Mouse (Mus musculus) limb, embryonic 14.5 days (tissue): ENCODE results near the gene Rgs10. TPM values are rescaled to one million over a fixed set of nuclear protein-coding genes. Genes with fewer than 3 reads are reported as not detected.

Experiments
- ATAC-seq: fragments of 200-750 bp; cut with Nextera tagmentation; 2 replicates; pipeline ENCODE4 v1.8.0; 2017; ENCODE audit warnings: low read depth, moderate number of reproducible peaks, moderate TSS enrichment; ENCODE audit not compliant: low FRiP score
- DNase-seq: peaks from one replicate; pipeline ENCODE4 v3.0.0-alpha.2; 2015; ENCODE audit warnings: low spot score
- H3K27ac ChIP-seq: fragments of 300-500 bp; sonication (generic); replicated peaks from 2 replicates; pipeline ENCODE4 v1.5.1; 2014; ENCODE audit warnings: low read depth, mild to moderate bottlenecking, low read length, moderate library complexity, mixed read lengths
- H3K27me3 ChIP-seq: fragments of 300-500 bp; sonication (generic); 2 replicates; pipeline ENCODE4 v1.6.1; 2014; ENCODE audit warnings: low read length, mixed read lengths; ENCODE audit not compliant: control insufficient read depth, insufficient read depth
- H3K36me3 ChIP-seq: fragments of 300-500 bp; sonication (generic); 2 replicates; pipeline ENCODE4 v1.6.1; 2014; ENCODE audit warnings: mild to moderate bottlenecking, low read length, moderate library complexity, mixed read lengths; ENCODE audit not compliant: control insufficient read depth, insufficient read depth
- H3K4me1 ChIP-seq: fragments of 300-500 bp; sonication (generic); 2 replicates; pipeline ENCODE4 v1.6.1; 2014; ENCODE audit warnings: antibody characterized with exemption, low read length, mixed read lengths; ENCODE audit not compliant: control insufficient read depth, insufficient read depth
- H3K4me2 ChIP-seq: fragments of 300-500 bp; sonication (generic); replicated peaks from 2 replicates; pipeline ENCODE4 v1.6.1; 2014; ENCODE audit warnings: low read depth, mild to moderate bottlenecking, low read length, moderate library complexity; ENCODE audit not compliant: severe bottlenecking
- H3K4me3 ChIP-seq: fragments of 300-500 bp; sonication (generic); replicated peaks from 2 replicates; pipeline ENCODE4 v1.5.1; 2014; ENCODE audit warnings: low read length
- H3K9ac ChIP-seq: fragments of 300-500 bp; sonication (generic); 2 replicates; pipeline ENCODE4 v1.6.1; 2014; ENCODE audit warnings: mild to moderate bottlenecking, low read depth, low read length, moderate library complexity; ENCODE audit not compliant: severe bottlenecking
- H3K9me3 ChIP-seq: fragments of 300-500 bp; sonication (generic); 2 replicates; pipeline ENCODE4 v1.6.1; 2016; ENCODE audit warnings: low read length; ENCODE audit not compliant: control insufficient read depth
- POLR2A ChIP-seq: fragments of 200-500 bp; IDR thresholded peaks from 2 replicates; pipeline ENCODE4 v1.8.0; 2012; ENCODE audit warnings: inconsistent platforms, mild to moderate bottlenecking, moderate library complexity, borderline replicate concordance; ENCODE audit not compliant: insufficient read depth, insufficient read length; ENCODE audit errors: extremely low read depth
- WGBS: fragments of 180-500 bp; shearing (Covaris S2); extraction: QIAGEN DNeasy Blood & Tissue Kit; methylation state at CpG from one replicate; pipeline ENCODE4 v1.1.7; 2014; 5-methylcytosine and 5-hydroxymethylcytosine counted together
- polyA plus RNA-seq, 2 experiments: library from polyadenylated mRNA; depleted of rRNA in 1 of 2; stranded (reverse) in 1 of 2; unstranded in 1 of 2; fragments of >200 nt; fragmentation: Nextera tagmentation in 1 of 2; extraction: Ambion mirVana in 1 of 2; gene quantifications; 2 replicates each; pipeline versions ENCODE4 v1.2.1 to v1.2.3; 2012 to 2014

Gene Rgs10
- polyA plus RNA-seq, 2 experiments: 13.6 to 17.7 TPM

GRCm38 (mm10) chr7:128419690-128420089 lies 1.1 kb upstream of the Rgs10 start:
- H3K9me3 ChIP-seq: no peaks in the 10 kb centered on the region
- H3K4me2 ChIP-seq: no peak overlapping the region
- ATAC-seq (no peak), DNase-seq (no peak)
- peaks cover 4% of the 10 kb centered on the region; the same call in 1 of the 2 replicates for H3K4me1 ChIP-seq
- H3K27me3 ChIP-seq: peaks cover 61% of the 10 kb centered on the region
- no peak for TF ChIP-seq POLR2A
- H3K36me3 ChIP-seq: no peaks in the 10 kb centered on the region
- H3K9ac ChIP-seq: no peak overlapping the region
- H3K27ac ChIP-seq: no peak overlapping the region
- H3K4me3 ChIP-seq: no peak overlapping the region
- 18% methylated on average over 9 of the region's 9 CpGs for WGBS

GRCm38 (mm10) chr7:128417226-128417929 lies 1.2 kb downstream of the Rgs10 start:
- H3K4me2 ChIP-seq: peak overlapping the region; percentile 98
- H3K36me3 ChIP-seq: no peaks in the 10 kb centered on the region
- no peak overlapping the region for H3K27ac ChIP-seq
- peaks cover 4% of the 10 kb centered on the region; the same call in 1 of the 2 replicates for H3K4me1 ChIP-seq
- 3% methylated on average over 32 of the region's 32 CpGs for WGBS
- no peak for ATAC-seq
- peaks cover 67% of the 10 kb centered on the region for H3K27me3 ChIP-seq
- H3K9me3 ChIP-seq: no peaks in the 10 kb centered on the region
- DNase-seq: no peak
- H3K4me3 ChIP-seq: peak overlapping the region; percentile 70
- TF ChIP-seq POLR2A: no peak
- peak overlapping the region; percentile 65 for H3K9ac ChIP-seq

GRCm38 (mm10) chr7:128416664-128417063 lies 1.9 kb downstream of the Rgs10 start:
- Histone ChIP-seq H3K9me3 (no peaks in the 10 kb centered on the region), H3K4me2 (no peak overlapping the region), H3K27ac (no peak overlapping the region), H3K4me1 (peaks cover 4% of the 10 kb centered on the region; the same call in 1 of the 2 replicates), H3K27me3 (peaks cover 64% of the 10 kb centered on the region), H3K4me3 (peak overlapping the region; percentile 70; the same call in 1 of the 2 replicates), H3K36me3 (no peaks in the 10 kb centered on the region), H3K9ac (no peak overlapping the region)
- ATAC-seq: no peak
- 56% methylated on average over 6 of the region's 6 CpGs for WGBS
- DNase-seq: no peak
- no peak for TF ChIP-seq POLR2A

- Histone ChIP-seq H3K36me3 (no peaks in the 10 kb centered on the region), H3K4me3 (no peak overlapping the region), H3K27ac (no peak overlapping the region), H3K9ac (0 out of 2 replicates have a peak overlapping the region, but pooled peaks have one; percentile 12), H3K27me3 (peaks cover 46% of the 10 kb centered on the region), H3K9me3 (no peaks in the 10 kb centered on the region), H3K4me1 (peaks cover 8% of the 10 kb centered on the region), H3K4me2 (no peak overlapping the region)
- no peak for TF ChIP-seq POLR2A
- ATAC-seq (no peak), DNase-seq (no peak)
- WGBS: 17% methylated on average over 8 of the region's 8 CpGs
Observed at GRCm38 (mm10) chr7:128414433-128414832, 4.1 kb downstream of the Rgs10 start.

GRCm38 (mm10) chr7:128412071-128412833 lies 6.3 kb downstream of the Rgs10 start:
- H3K4me1 ChIP-seq: peaks cover 4% of the 10 kb centered on the region; the same call in 1 of the 2 replicates
- no peaks in the 10 kb centered on the region for H3K36me3 ChIP-seq
- H3K4me2 ChIP-seq: no peak overlapping the region
- TF ChIP-seq POLR2A: no peak
- DNase-seq: no peak
- H3K9me3 ChIP-seq: no peaks in the 10 kb centered on the region; the same call in 1 of the 2 replicates
- H3K27me3 ChIP-seq: peaks cover 26% of the 10 kb centered on the region
- no peak for ATAC-seq
- H3K27ac ChIP-seq: no peak overlapping the region
- no peak overlapping the region for H3K4me3 ChIP-seq
- 75% methylated on average over 10 of the region's 10 CpGs for WGBS
- no peak overlapping the region for H3K9ac ChIP-seq
